Mouse (Mus musculus): ENCODE data around the gene Calhm2. TPM values are rescaled to one million over a fixed set of nuclear protein-coding genes. Genes with fewer than 3 reads are reported as not detected.

Gene Calhm2
- polyA plus RNA-seq, 1 experiment from 2014 or later, result 1.2 TPM

Other genes starting within 250 kb of the Calhm2 start
- gene Ina, start 123.6 kb downstream of the Calhm2 start, polyA plus RNA-seq (2015; fragmentation: Nextera tagmentation; extraction: Ambion mirVana), result 333 TPM in 2 replicates
- 73.2 and 78.2 TPM in 2 replicates for gene Nt5c2, start 123.1 kb downstream of the Calhm2 start, polyA plus RNA-seq (2015; fragmentation: Nextera tagmentation; extraction: Ambion mirVana)
- gene Pcgf6, start 87.4 kb downstream of the Calhm2 start, polyA plus RNA-seq (2015; fragmentation: Nextera tagmentation; extraction: Ambion mirVana), result 27.4 and 29.8 TPM in 2 replicates
- 6.9 and 7.8 TPM in 2 replicates for gene Taf5, start 70.5 kb downstream of the Calhm2 start, polyA plus RNA-seq (2015; fragmentation: Nextera tagmentation; extraction: Ambion mirVana)
- gene Usmg5, start 47.6 kb downstream of the Calhm2 start, polyA plus RNA-seq (2015; fragmentation: Nextera tagmentation; extraction: Ambion mirVana), result 1,420 and 1,492 TPM in 2 replicates
- 7.3 and 8.6 TPM in 2 replicates for gene Pdcd11, start 47.5 kb downstream of the Calhm2 start, polyA plus RNA-seq (2015; fragmentation: Nextera tagmentation; extraction: Ambion mirVana)
- not detected in 2 replicates for gene Calhm1, start 6.0 kb upstream of the Calhm2 start, polyA plus RNA-seq (2015; fragmentation: Nextera tagmentation; extraction: Ambion mirVana)
- gene Calhm3, start 19.5 kb upstream of the Calhm2 start, polyA plus RNA-seq (2015; fragmentation: Nextera tagmentation; extraction: Ambion mirVana), result not detected in 2 replicates
- 7.2 and 7.9 TPM in 2 replicates for gene Neurl1a, start 40.5 kb upstream of the Calhm2 start, polyA plus RNA-seq (2015; fragmentation: Nextera tagmentation; extraction: Ambion mirVana)

Data from forebrain, embryonic 15.5 days (tissue).